Mouse (Mus musculus) lung, postnatal 36 days (tissue): Measurements from ENCODE around the gene Rasip1.

Experiments
- DNase-seq: peaks from one replicate; pipeline ENCODE4 v3.0.0; 2022; ENCODE audit warnings: mixed read lengths

The Rasip1 gene

GRCm38 (mm10) chr7:45625481-45625880, 1.8 kb upstream of the Rasip1 start:
- no peak for DNase-seq

- peak; percentile 70 for DNase-seq
Measured at GRCm38 (mm10) chr7:45626571-45627076, 664 bp upstream of the Rasip1 start.

- peak; percentile 93 for DNase-seq
Measured at GRCm38 (mm10) chr7:45628364-45629294, 1.3 kb downstream of the Rasip1 start.

- DNase-seq, result peak; percentile 63
Measured at GRCm38 (mm10) chr7:45630064-45630907, 3.0 kb downstream of the Rasip1 start.

GRCm38 (mm10) chr7:45632499-45632898, 5.2 kb downstream of the Rasip1 start:
- DNase-seq, result no peak

- peak; percentile 78 for DNase-seq
Measured at GRCm38 (mm10) chr7:45634946-45635681, 7.8 kb downstream of the Rasip1 start.

- peak; percentile 69 for DNase-seq
Measured at GRCm38 (mm10) chr7:45635711-45636688, 8.7 kb downstream of the Rasip1 start.

GRCm38 (mm10) chr7:45637710-45638109, 10.4 kb downstream of the Rasip1 start:
- no peak for DNase-seq

- peak; percentile 94 for DNase-seq
Measured at GRCm38 (mm10) chr7:45638623-45639401, 11.5 kb downstream of the Rasip1 start.

GRCm38 (mm10) chr7:45639561-45640027, 12.3 kb downstream of the Rasip1 start, which contains the start of gene Mamstr:
Mamstr (plus strand) TSS chr7:45639977.
- no peak for DNase-seq

GRCm38 (mm10) chr7:45640191-45640957, 13.1 kb downstream of the Rasip1 start:
- no peak for DNase-seq

- peak; percentile 59 for DNase-seq
Measured at GRCm38 (mm10) chr7:45641391-45642040, 14.2 kb downstream of the Rasip1 start.

GRCm38 (mm10) chr7:45642083-45642482, 14.8 kb downstream of the Rasip1 start:
- no peak for DNase-seq

- DNase-seq, result no peak
Measured at GRCm38 (mm10) chr7:45642503-45643255, 15.4 kb downstream of the Rasip1 start.

- peak; percentile 93 for DNase-seq
Measured at GRCm38 (mm10) chr7:45643441-45644178, 16.3 kb downstream of the Rasip1 start.

- no peak for DNase-seq
Measured at GRCm38 (mm10) chr7:45644183-45644582, 16.9 kb downstream of the Rasip1 start.

GRCm38 (mm10) chr7:45644872-45645590, 17.7 kb downstream of the Rasip1 start:
- no peak for DNase-seq
